Mouse (Mus musculus) brain, embryonic 14.5 days (tissue): ENCODE results near the gene Podxl2. TPM values are rescaled to one million over a fixed set of nuclear protein-coding genes. Genes with fewer than 3 reads are reported as not detected.
A peak's percentile ranks its signal among the peaks of the same experiment; 100 is the strongest.

ENCODE experiments used
- DNase-seq: peaks from one replicate; pipeline ENCODE4 v3.0.0-alpha.2; 2011; ENCODE audit warnings: low read depth
- CTCF ChIP-seq: fragments of 200-500 bp; IDR thresholded peaks from 2 replicates; pipeline ENCODE4 v1.5.1; 2012; ENCODE audit warnings: inconsistent platforms, mild to moderate bottlenecking, moderate library complexity, borderline replicate concordance; ENCODE audit not compliant: insufficient read depth, insufficient read length; ENCODE audit errors: extremely low read depth
- POLR2A ChIP-seq: fragments of 200-500 bp; IDR thresholded peaks from 2 replicates; pipeline ENCODE4 v1.6.1; 2012; ENCODE audit warnings: mild to moderate bottlenecking, inconsistent platforms, borderline replicate concordance; ENCODE audit not compliant: poor library complexity, insufficient read depth, insufficient read length, severe bottlenecking; ENCODE audit errors: extremely low read depth
- polyA plus RNA-seq: library from polyadenylated mRNA; depleted of rRNA; stranded (reverse); fragments of >200 nt; gene quantifications from 2 replicates; pipeline ENCODE4 v1.2.3, GENCODE M21; 2012

Podxl2 gene
- polyA plus RNA-seq, 1 experiment: 1,097 TPM

GRCm38 (mm10) chr6:88885644-88886416 lies 11.0 kb upstream of the Podxl2 start:
- no peak for DNase-seq
- no peak for TF ChIP-seq POLR2A
- TF ChIP-seq CTCF: no peak

- DNase-seq: no peak
These were observed 9.8 kb upstream of the Podxl2 start for GRCm38 (mm10) chr6:88884690-88885089.

GRCm38 (mm10) chr6:88884195-88884594 lies 9.4 kb upstream of the Podxl2 start:
- TF ChIP-seq CTCF: no peak
- TF ChIP-seq POLR2A: no peak
- DNase-seq: no peak

More at GRCm38 (mm10) chr6:88884690-88885089, 9.8 kb upstream of the Podxl2 start:
- TF ChIP-seq POLR2A (no peak), CTCF (no peak)

GRCm38 (mm10) chr6:88881334-88881733 lies 6.5 kb upstream of the Podxl2 start:
- peak; percentile 86 for DNase-seq
- TF ChIP-seq POLR2A: no peak
- TF ChIP-seq CTCF: no peak

DNA sequence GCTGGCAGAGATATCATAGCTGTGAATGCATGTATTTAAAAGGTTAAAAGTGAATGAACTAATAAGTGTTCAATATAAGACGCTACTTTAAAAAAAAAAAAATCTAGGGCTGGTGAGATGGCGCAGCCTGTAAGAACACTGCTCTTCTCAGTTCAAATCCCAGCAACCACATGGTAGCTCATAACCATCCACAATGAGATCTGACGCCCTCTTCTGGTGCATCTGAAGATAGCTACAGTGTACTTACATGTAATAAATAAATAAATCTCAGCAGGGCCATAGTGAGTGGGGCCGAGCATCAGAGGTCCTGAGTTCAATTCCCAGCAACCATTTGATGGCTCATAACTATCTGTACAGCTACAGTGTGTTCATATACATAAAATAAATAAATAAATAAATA lies 4.6 kb upstream of the Podxl2 start:
- DNase-seq: peak; percentile 22
- TF ChIP-seq POLR2A (no peak), CTCF (no peak)

- peak; percentile 85 for DNase-seq
- TF ChIP-seq CTCF: no peak
- TF ChIP-seq POLR2A: no peak
These were observed 628 bp downstream of the Podxl2 start for GRCm38 (mm10) chr6:88873965-88874867.

GRCm38 (mm10) chr6:88872811-88873210 lies 2.0 kb downstream of the Podxl2 start:
- DNase-seq: peak; percentile 88
- TF ChIP-seq CTCF (no peak), POLR2A (no peak)

DNA sequence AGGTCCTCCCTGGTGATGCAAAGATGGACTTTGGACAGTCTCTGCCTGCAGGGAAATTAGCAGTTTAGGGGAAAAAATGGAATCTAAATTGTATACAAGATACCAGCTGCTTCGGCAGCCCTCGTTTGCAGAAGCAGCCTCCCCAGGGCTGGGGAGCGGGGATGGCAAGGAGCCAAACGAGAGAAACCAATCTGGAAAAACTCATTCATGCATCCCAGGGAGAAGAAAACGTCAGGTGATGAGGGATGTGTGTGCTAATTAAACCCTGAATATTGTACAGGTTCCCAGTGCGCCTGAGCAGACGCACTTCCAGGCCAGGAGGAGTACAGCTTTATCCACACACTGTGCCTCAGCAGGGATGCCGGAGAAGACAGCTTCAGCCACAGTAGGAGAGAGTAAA lies 3.3 kb downstream of the Podxl2 start:
- peak; percentile 94 for DNase-seq

DNA sequence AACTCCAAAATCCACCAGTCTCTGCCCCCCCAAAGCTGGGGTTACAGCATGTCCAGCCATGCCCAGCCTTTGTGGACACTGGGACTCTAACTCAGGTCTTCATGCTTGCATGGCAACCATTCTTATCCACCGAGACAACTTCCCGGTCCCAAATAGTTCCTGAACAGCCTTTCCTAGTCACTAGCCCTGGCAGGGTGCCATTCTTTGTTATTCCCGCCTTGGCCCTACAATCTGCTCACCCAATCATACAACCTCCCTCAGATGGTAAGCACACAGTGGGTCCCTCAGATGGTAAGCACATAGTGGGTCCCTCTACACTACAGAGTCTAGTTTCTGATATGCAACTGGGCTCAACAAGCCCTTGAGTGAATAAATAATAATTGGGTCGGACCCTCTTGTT lies 4.2 kb downstream of the Podxl2 start:
- DNase-seq: peak; percentile 56
- TF ChIP-seq CTCF: no peak
- no peak for TF ChIP-seq POLR2A

More for the DNA sequence above, 3.3 kb downstream of the Podxl2 start:
- TF ChIP-seq CTCF (no peak), POLR2A (no peak)

- TF ChIP-seq POLR2A: no peak
- TF ChIP-seq CTCF: no peak
These were observed 5.4 kb downstream of the Podxl2 start for GRCm38 (mm10) chr6:88869459-88869858.

GRCm38 (mm10) chr6:88865704-88866103 lies 9.1 kb downstream of the Podxl2 start:
- no peak for TF ChIP-seq CTCF
- TF ChIP-seq POLR2A: no peak
- no peak for DNase-seq

More at GRCm38 (mm10) chr6:88869459-88869858, 5.4 kb downstream of the Podxl2 start:
- no peak for DNase-seq
